Mouse (Mus musculus) kidney, postnatal 0 days (tissue): ENCODE measurements around the gene Mthfd2l. TPM values are rescaled to one million over a fixed set of nuclear protein-coding genes. Genes with fewer than 3 reads are reported as not detected.

ENCODE experiments used
- ATAC-seq: fragments of 200-750 bp; cut with Nextera tagmentation; replicated peaks from 2 replicates; pipeline ENCODE4 v1.8.0; 2017; ENCODE audit warnings: low read depth, moderate number of reproducible peaks, moderate TSS enrichment, moderate library complexity; ENCODE audit not compliant: low FRiP score
- DNase-seq: peaks from one replicate; pipeline ENCODE4 v3.0.0-alpha.2; 2016; ENCODE audit warnings: low spot score
- H3K27ac ChIP-seq: fragments of 300-500 bp; sonication (generic); 2 replicates; pipeline ENCODE4 v1.5.1; 2014; ENCODE audit warnings: mild to moderate bottlenecking
- H3K27me3 ChIP-seq: fragments of 300-500 bp; sonication (generic); 2 replicates; pipeline ENCODE4 v1.6.1; 2014; ENCODE audit warnings: low read length, mixed read lengths; ENCODE audit not compliant: insufficient read depth
- H3K36me3 ChIP-seq: fragments of 300-500 bp; sonication (generic); 2 replicates; pipeline ENCODE4 v1.6.1; 2014; ENCODE audit warnings: low read length, mixed read lengths; ENCODE audit not compliant: insufficient read depth
- H3K4me1 ChIP-seq: fragments of 300-500 bp; sonication (generic); replicated peaks from 2 replicates; pipeline ENCODE4 v1.6.1; 2014; ENCODE audit warnings: antibody characterized with exemption, low read length, mixed read lengths; ENCODE audit not compliant: insufficient read depth
- H3K4me2 ChIP-seq: fragments of 300-500 bp; sonication (generic); 2 replicates; pipeline ENCODE4 v1.6.1; 2014; ENCODE audit warnings: mild to moderate bottlenecking, low read length, moderate library complexity, mixed read lengths
- H3K4me3 ChIP-seq: fragments of 300-500 bp; sonication (generic); replicated peaks from 2 replicates; pipeline ENCODE4 v1.5.1; 2014; ENCODE audit warnings: low read depth, low read length
- H3K9ac ChIP-seq: fragments of 300-500 bp; sonication (generic); 2 replicates; pipeline ENCODE4 v1.6.1; 2014; ENCODE audit warnings: low read depth, low read length
- H3K9me3 ChIP-seq: fragments of 300-500 bp; sonication (generic); replicated peaks from 2 replicates; pipeline ENCODE4 v1.6.1; 2016; ENCODE audit warnings: low read length, inconsistent platforms, mixed read lengths
- CTCF ChIP-seq: IDR thresholded peaks from 2 replicates; pipeline ENCODE4 v1.5.1; 2016; ENCODE audit warnings: antibody characterized with exemption, low read depth, mild to moderate bottlenecking, moderate library complexity
- WGBS: fragments of 180-500 bp; shearing (Covaris S2); extraction: QIAGEN DNeasy Blood & Tissue Kit; methylation state at CpG from one replicate; pipeline ENCODE4 v1.1.7; 2014; 5-methylcytosine and 5-hydroxymethylcytosine counted together
- polyA plus RNA-seq: library from polyadenylated mRNA; unstranded; fragments of >200 nt; fragmentation: Nextera tagmentation; extraction: Ambion mirVana; gene quantifications from 2 replicates; pipeline ENCODE4 v1.2.1, GENCODE M21; 2015

The Mthfd2l gene
- 74.1 and 90.5 TPM in 2 replicates for polyA plus RNA-seq

DNA sequence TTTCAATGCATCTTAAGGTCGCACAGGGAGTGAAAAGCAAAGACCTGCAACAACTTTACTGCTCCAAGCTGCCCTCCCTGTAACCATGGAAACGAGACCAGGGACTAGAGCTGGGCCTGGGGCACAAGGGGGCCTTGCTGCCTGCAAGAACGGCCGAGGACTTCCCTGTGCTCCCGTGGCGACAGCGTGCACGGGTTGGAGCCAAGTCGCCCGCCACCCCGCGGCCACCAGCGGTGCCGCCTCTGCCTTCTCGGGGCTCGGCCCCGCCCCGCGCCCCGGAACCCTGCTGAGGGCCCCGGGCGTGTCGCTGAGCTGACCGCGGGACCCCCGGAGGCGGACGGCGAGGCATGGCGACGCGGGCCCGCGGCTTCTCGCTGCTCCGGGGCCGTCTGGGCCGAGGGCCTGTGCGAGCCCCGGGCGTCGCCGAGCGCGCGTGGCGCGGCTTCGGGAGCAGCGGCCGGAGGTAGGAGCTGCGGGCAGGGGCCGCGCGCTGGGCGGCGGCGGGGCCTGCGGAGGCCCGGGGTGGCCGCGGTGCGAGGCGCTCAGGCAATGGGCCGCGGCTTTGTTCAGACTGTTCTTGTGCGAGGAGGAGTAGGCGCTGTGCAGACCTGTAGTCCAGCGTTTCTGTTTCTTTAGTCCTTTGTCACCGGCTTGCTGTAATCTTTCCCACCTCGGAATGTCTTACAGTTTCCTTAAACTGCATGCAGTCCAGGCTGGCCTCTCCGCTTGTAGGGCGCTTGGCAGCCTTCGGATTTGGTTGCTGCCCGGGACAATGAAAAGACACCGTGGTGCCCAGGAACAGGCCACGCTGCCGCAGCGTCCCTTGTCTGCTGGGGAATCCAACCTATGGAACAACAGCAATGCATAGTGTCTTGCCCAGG lies at the start of gene Mthfd2l:
Gene Mthfd2l (plus strand): TSS at position 147 of the 881 bp plus-strand sequence.
- Histone ChIP-seq H3K36me3 (no peaks in the 10 kb centered on the region), H3K4me2 (peak within 1 kb of the TSS; percentile 55), H3K9me3 (no peaks in the 10 kb centered on the region), H3K9ac (peak within 1 kb of the TSS; percentile 84), H3K4me3 (peak within 1 kb of the TSS; percentile 57), H3K4me1 (0 out of 2 replicates have a peak, but pooled peaks cover 3% of the 10 kb centered on the region), H3K27me3 (no peaks in the 10 kb centered on the region), H3K27ac (peak within 1 kb of the TSS; percentile 96)
- ATAC-seq (peak; percentile 97), DNase-seq (peak; percentile 95)
- WGBS = under 1% methylated on average over 76 of the region's 79 CpGs
- TF ChIP-seq CTCF = peak; percentile 72

DNA sequence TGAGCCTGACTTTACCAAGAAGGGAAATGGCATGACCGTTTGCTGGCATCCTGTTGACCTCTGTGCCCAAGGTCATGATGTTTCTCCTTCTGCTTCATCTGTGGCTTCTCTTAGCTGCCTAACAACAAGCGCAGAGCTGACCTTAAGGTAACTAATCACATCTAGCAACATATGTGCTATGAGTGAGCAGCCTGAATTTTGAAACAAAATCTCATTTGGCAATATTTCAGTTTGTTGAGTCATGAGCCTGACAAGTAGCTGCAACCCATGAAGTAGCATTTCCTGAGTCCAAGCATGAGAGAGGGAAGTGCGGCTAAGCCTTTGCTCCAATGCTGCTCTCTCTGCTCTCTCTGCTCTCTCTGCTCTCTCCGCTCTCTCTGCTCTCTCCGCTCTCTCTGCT lies 49.2 kb upstream of the Mthfd2l start:
- no peak overlapping the region for H3K27ac ChIP-seq
- no peak overlapping the region for H3K9ac ChIP-seq
- DNase-seq (no peak), ATAC-seq (no peak)
- H3K27me3 ChIP-seq = no peaks in the 10 kb centered on the region
- 87% methylated on average over 5 of the region's 5 CpGs for WGBS
- no peaks in the 10 kb centered on the region for H3K4me1 ChIP-seq
- no peak overlapping the region for H3K4me3 ChIP-seq
- H3K4me2 ChIP-seq = no peak overlapping the region
- no peaks in the 10 kb centered on the region for H3K9me3 ChIP-seq
- no peaks in the 10 kb centered on the region for H3K36me3 ChIP-seq
- TF ChIP-seq CTCF = no peak

DNA sequence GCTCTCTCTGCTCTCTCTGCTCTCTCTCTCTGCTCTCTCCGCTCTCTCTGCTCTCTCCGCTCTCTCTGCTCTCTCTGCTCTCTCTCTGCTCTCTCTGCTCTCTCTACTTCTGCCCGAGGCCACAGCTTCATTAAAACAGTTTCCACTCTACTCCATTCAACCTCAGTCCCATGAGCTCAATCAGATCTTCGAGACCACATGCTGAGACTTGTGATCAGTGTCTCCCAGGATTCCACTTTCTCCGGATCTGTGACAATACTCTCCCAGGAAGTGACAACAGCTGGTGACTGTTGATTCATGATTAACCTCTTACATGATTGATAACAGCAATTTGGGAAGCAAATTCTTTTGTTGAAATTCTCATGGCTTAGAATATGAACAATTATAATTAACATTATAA lies 48.8 kb upstream of the Mthfd2l start:
- Histone ChIP-seq H3K27ac (no peak overlapping the region), H3K27me3 (no peaks in the 10 kb centered on the region), H3K9me3 (no peaks in the 10 kb centered on the region), H3K9ac (no peak overlapping the region), H3K4me2 (no peak overlapping the region), H3K4me1 (no peaks in the 10 kb centered on the region), H3K36me3 (no peaks in the 10 kb centered on the region), H3K4me3 (no peak overlapping the region)
- ATAC-seq (no peak), DNase-seq (no peak)
- 89% methylated on average over 5 of the region's 5 CpGs for WGBS
- TF ChIP-seq CTCF = no peak

DNA sequence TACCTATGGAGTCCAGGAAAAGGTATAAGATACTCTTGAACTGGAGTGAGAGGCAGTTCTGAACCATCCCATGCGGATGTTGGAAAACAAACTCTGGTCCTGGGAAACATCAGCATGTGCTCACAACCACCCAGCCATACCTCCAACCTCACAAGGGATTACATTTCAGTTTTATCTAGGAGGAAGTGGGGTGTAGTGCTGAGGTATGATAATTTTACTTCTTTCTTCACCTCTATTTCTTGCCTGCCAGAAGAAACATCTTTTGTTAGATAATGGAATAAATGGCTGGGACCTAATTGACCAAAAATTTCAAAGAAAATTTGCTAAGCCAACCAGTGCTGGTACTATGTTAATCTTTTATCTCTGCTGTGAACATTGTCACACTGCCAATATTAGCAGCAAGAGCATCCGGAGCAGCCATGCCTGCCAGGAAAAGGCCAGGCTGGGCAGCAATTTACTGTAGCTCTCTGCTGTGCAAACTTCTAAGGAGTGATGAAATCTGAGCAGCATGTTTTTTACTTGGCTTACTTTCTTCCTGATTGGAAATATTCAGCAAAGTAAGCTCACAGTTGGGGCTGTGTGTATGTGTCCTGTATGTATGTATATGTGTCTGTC lies 46.2 kb upstream of the Mthfd2l start:
- no peaks in the 10 kb centered on the region for H3K27me3 ChIP-seq
- no peaks in the 10 kb centered on the region for H3K9me3 ChIP-seq
- ATAC-seq = no peak
- H3K4me2 ChIP-seq = no peak overlapping the region
- H3K27ac ChIP-seq = no peak overlapping the region
- 47% methylated on average over 2 of the region's 2 CpGs for WGBS
- H3K4me1 ChIP-seq = no peaks in the 10 kb centered on the region
- H3K4me3 ChIP-seq = no peak overlapping the region
- no peaks in the 10 kb centered on the region for H3K36me3 ChIP-seq
- no peak for TF ChIP-seq CTCF
- no peak for DNase-seq
- no peak overlapping the region for H3K9ac ChIP-seq

DNA sequence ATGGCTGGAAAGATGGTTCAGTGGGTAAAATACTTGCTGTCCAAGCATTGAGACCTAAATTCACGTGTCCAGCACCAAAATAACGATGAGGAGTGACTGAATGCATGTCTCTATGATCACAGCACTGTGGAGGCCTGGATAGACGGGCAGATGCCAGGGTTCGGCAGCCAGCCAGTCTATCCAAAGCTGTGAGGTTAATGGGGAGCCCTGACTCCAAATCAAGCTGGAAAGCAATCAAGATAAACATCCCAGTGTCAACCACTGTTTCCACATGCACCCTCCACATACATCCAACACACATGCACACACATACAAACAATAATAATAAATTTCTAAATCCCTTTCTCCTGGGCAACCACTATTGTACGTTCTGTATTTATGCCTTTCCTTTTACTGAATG lies 42.3 kb upstream of the Mthfd2l start:
- Histone ChIP-seq H3K27me3 (no peaks in the 10 kb centered on the region), H3K4me3 (no peak overlapping the region), H3K27ac (no peak overlapping the region), H3K4me2 (no peak overlapping the region), H3K9me3 (no peaks in the 10 kb centered on the region), H3K4me1 (no peaks in the 10 kb centered on the region), H3K9ac (no peak overlapping the region), H3K36me3 (no peaks in the 10 kb centered on the region)
- TF ChIP-seq CTCF = no peak
- ATAC-seq (no peak), DNase-seq (no peak)
- 72% methylated on average over 5 of the region's 5 CpGs for WGBS

DNA sequence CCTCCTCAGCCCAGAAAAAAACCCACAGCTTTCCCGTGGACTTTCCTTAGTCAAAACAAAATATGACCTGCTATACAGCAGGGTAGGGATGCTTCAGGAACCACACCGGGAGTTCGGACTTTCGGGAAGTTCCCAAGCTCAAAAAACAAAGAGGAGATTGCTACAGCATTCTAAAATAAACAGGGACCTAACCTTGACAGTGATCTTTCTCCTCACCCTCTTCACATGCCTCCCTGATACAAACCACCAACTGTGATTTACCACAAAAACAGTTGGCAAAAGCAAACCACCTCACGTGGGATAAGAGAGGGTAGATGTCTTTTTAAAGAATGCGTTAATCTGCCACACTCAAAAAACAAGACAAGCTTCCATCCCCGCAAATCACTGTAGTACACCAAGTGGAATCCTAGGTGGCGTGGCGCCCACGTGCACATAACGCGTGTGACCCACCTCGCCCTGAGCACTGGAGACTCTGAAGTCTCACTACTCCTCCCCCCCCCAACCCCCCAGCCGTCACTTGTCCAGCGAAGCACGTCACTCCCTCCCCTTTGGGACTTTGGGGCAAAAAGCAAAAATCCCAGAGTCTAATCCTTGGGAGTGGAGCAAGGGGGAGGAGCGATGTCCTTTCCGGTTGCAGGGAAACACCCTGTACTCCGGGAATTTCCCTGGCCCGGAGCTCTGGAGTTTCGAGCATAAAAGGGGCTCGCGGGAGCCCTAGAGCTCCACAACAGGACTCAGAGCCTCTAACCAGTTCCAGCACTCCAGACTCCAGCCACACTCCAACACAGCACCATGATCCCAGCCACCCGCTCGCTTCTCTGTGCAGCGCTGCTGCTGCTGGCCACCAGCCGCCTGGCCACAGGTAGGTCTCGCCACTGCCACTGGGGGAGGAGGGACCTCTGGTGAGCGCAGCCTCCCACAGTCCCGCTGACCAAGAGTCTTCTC lies 40.1 kb upstream of the Mthfd2l start, which contains the start of gene Cxcl1:
Gene Cxcl1 (plus strand): TSS at position 723 of the 945 bp plus-strand sequence.
- peak; percentile 88 for ATAC-seq
- Histone ChIP-seq H3K9me3 (no peaks in the 10 kb centered on the region), H3K4me1 (no peaks in the 10 kb centered on the region), H3K27me3 (no peaks in the 10 kb centered on the region), H3K4me2 (peak within 1 kb of the TSS; percentile 83), H3K9ac (peak within 1 kb of the TSS; percentile 60), H3K36me3 (no peaks in the 10 kb centered on the region), H3K27ac (no peak within 1 kb of the TSS), H3K4me3 (peak within 1 kb of the TSS; percentile 48)
- DNase-seq = peak; percentile 68
- 5% methylated on average over 30 of the region's 30 CpGs for WGBS
- TF ChIP-seq CTCF = peak; percentile 47; the same call in 1 of the 2 replicates
